Mouse (Mus musculus) heart, adult 2 months (tissue): ENCODE results near the gene C030005K15Rik.

ENCODE experiments used
- CTCF ChIP-seq: fragments of 200-600 bp; IDR thresholded peaks from 2 replicates; pipeline ENCODE4 v1.8.1; 2022; ENCODE audit warnings: antibody characterized with exemption, mild to moderate bottlenecking, moderate library complexity
- EP300 ChIP-seq: fragments of 200-500 bp; IDR thresholded peaks from 2 replicates; pipeline ENCODE4 v1.6.1; 2011; ENCODE audit warnings: low read depth, low read length, control low read depth; ENCODE audit not compliant: insufficient read depth
- POLR2A ChIP-seq: fragments of 200-500 bp; IDR thresholded peaks from 2 replicates; pipeline ENCODE4 v1.6.1; 2011; ENCODE audit warnings: mild to moderate bottlenecking, low read depth, low read length, control low read depth; ENCODE audit not compliant: insufficient read depth

GRCm38 (mm10) chr10:97682981-97683380, 43.6 kb downstream of the C030005K15Rik start:
- TF ChIP-seq EP300, result no peak
- TF ChIP-seq CTCF, result no peak
- TF ChIP-seq POLR2A, result no peak
